Mouse (Mus musculus) midbrain, embryonic 10.5 days (tissue): ENCODE results near the gene Uhrf1bp1. TPM values are rescaled to one million over a fixed set of nuclear protein-coding genes. Genes with fewer than 3 reads are reported as not detected.

Experiments used
- DNase-seq: peaks from one replicate; pipeline ENCODE4 v3.0.0-alpha.2; 2017; ENCODE audit warnings: low spot score
- H3K27ac ChIP-seq: fragments of 300-500 bp; sonication (generic); replicated peaks from 2 replicates; pipeline ENCODE4 v1.5.1; 2016; ENCODE audit warnings: mild to moderate bottlenecking
- H3K27me3 ChIP-seq: fragments of 300-500 bp; sonication (generic); 2 replicates; pipeline ENCODE4 v1.6.1; 2016; ENCODE audit warnings: low read depth, mild to moderate bottlenecking; ENCODE audit not compliant: poor library complexity, severe bottlenecking
- H3K36me3 ChIP-seq: fragments of 300-500 bp; sonication (generic); 2 replicates; pipeline ENCODE4 v1.6.1; 2016; ENCODE audit warnings: mild to moderate bottlenecking, moderate library complexity
- H3K4me1 ChIP-seq: fragments of 300-500 bp; sonication (generic); 2 replicates; pipeline ENCODE4 v1.6.1; 2016
- H3K4me3 ChIP-seq: fragments of 300-500 bp; sonication (generic); 2 replicates; pipeline ENCODE4 v1.5.1; 2016; ENCODE audit warnings: mild to moderate bottlenecking, moderate library complexity
- H3K9me3 ChIP-seq: fragments of 300-500 bp; sonication (generic); replicated peaks from 2 replicates; pipeline ENCODE4 v1.6.1; 2016; ENCODE audit warnings: mild to moderate bottlenecking
- WGBS: fragments of 180-500 bp; shearing (Covaris S2); methylation state at CpG from one replicate; pipeline ENCODE4 v1.1.7; 2016; 5-methylcytosine and 5-hydroxymethylcytosine counted together
- polyA plus RNA-seq: library from polyadenylated mRNA; unstranded; fragments of >200 nt; fragmentation: Nextera tagmentation; extraction: Ambion mirVana; gene quantifications from 2 replicates; pipeline ENCODE4 v1.2.1, GENCODE M21; 2016

The Uhrf1bp1 gene
- polyA plus RNA-seq, 1 experiment from 2014 or later, result 6.3 TPM

DNA sequence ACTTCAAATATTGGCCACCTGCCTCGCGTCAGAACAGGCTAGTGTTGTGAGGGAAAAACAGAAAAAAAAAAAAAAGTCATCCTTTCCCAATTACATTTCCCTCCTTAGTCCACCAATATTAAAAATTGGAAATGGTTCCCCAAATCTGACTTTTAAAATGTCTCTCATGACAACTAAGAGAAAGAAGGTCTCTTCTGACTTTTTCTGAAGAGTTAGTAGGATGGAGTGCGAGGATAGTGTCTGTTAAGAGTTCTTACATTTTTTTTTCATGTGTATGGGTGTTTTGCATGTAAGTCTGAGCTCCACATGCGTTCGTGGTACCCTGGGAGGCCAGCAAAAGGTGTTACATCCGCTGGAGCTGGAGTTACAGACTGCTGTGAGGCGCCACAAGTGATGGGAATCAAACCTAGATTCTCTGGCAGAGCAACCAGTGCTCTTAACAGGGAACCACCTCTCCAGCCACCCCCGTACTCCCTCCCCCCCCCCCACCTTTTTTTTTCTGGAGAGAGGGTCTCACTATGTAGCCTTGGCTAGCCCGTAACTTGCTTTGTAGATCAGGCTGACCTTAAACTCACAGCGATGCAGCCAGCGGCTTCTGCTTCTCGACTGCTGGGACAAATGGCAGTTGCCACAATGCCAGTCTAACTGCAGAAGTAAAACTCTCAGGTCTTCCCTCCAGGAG, 52.1 kb downstream of the Uhrf1bp1 start:
- no peak for DNase-seq
- peak overlapping the region; percentile 91 for H3K27ac ChIP-seq
- no peaks in the 10 kb centered on the region for H3K27me3 ChIP-seq
- H3K4me3 ChIP-seq, result peak overlapping the region; percentile 98
- H3K36me3 ChIP-seq, result peaks cover 21% of the 10 kb centered on the region
- H3K4me1 ChIP-seq, result peaks cover 46% of the 10 kb centered on the region
- WGBS, result 2% methylated on average over 12 of the region's 12 CpGs
- H3K9me3 ChIP-seq, result no peaks in the 10 kb centered on the region

DNA sequence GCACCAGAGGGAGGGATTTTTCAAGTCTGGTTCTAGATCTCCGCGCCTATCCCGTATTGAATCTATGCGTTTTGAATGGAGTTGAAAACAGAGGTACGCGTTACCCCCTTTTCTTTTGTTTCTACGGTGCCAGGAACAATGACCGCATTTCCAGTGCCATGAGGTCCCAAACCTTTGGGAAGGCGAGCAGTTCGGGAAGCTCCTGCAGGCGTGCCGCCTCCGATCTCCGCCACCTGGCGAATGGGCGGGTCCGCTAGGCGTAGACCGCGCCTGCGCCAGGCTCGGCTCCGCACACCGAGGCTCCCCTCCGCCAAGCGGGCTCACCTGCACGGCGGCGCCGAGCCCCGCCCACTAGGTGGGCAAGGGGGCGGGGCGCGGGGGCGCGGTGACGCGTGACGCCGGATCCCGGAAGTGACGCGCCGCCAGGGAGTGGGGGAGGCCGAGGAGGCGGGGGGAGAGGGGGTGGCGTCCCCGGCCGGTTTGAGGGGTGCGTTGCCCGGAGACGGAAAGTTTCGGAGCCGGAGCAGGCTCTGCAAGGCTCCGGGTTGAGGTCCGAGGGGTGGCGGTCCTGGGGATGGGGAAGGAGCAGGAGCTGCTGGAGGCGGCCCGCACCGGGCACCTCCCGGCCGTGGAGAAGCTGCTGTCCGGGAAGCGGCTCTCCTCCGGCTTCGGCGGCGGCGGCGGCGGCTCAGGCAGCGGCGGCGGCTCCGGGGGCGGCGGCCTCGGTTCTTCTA, 52.8 kb downstream of the Uhrf1bp1 start, which contains the start of gene Anks1:
TSS of gene Anks1 (plus strand) at position 419 of the 734 bp plus-strand sequence.
- Histone ChIP-seq H3K27ac (peak within 1 kb of the TSS; percentile 91), H3K36me3 (peaks cover 14% of the 10 kb centered on the region), H3K27me3 (no peaks in the 10 kb centered on the region), H3K9me3 (no peaks in the 10 kb centered on the region), H3K4me3 (peak within 1 kb of the TSS; percentile 98), H3K4me1 (peaks cover 46% of the 10 kb centered on the region)
- WGBS, result under 1% methylated on average over 78 of the region's 78 CpGs
- peak; percentile 89 for DNase-seq

DNA sequence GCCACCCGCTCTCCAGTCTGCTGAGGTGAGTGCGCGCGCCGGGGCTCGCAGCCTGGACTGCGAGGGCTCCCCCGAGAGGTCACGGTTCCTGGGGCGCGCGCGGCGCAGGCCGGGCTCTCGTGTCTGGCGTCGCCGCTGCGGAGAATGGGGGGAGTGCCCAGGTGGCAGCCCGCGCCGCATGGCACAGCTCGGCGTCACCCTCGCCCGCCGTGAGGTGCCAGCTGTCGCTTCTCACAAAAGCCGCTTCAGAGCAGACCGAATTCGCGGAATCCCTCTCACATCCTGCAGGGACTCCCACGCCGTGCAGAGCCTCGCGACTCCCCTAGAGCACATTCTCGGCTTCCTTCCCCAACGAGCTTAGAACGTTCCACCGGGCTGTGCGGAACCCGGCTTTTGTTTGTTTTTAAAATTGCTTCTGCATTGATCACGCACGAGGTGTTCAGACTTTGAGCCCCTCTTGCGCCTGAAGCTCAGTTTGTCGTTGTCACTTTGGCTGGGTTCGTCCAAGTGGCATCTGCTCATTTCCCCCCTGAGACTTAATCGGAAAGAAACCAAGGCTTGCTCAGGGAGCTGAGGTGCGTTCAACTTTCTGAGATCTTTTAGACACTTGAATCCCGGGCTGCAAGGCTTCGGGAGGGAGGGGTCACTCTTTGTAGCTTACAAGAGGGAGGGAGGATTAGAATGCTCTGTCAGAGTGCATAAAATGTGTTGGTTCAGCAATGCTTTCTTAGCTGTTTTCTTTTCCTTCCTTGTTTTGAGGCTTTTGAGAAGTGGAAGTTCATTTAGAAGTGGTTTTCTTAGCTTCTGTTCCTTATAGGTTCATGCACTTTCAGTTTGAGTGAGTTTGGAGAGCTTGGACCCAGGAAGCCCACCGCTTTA, 53.6 kb downstream of the Uhrf1bp1 start, which contains the start of gene Taf11:
TSS of gene Taf11 (minus strand) at position 223 of the 879 bp plus-strand sequence.
- Histone ChIP-seq H3K4me3 (peak within 1 kb of the TSS; percentile 98), H3K4me1 (peaks cover 46% of the 10 kb centered on the region), H3K9me3 (no peaks in the 10 kb centered on the region), H3K27ac (peak within 1 kb of the TSS; percentile 91), H3K36me3 (peaks cover 6% of the 10 kb centered on the region), H3K27me3 (no peaks in the 10 kb centered on the region)
- DNase-seq, result no peak
- 2% methylated on average over 53 of the region's 53 CpGs for WGBS

DNA sequence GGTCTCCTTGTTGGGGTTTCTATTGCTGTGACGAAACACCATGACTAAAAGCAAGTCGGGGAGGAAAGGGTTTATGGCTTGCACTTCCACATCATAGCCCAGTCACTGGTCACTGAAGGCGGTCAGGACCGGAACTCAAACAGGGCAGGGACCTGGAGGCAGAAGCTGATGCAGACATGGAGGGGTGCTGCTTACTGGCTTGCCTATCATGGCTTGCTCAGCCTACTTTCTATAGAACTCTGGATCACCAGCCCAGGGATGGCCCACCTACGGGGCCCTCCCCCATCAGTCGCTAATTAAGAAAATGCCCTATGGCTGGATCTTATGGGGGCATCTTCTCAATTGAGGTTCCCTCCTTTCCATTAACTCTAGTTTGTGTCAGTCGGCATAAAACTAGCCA, 55.1 kb downstream of the Uhrf1bp1 start:
- no peak overlapping the region for H3K27ac ChIP-seq
- no peaks in the 10 kb centered on the region for H3K36me3 ChIP-seq
- H3K4me3 ChIP-seq, result no peak overlapping the region
- H3K4me1 ChIP-seq, result peaks cover 35% of the 10 kb centered on the region
- H3K9me3 ChIP-seq, result no peaks in the 10 kb centered on the region
- 90% methylated on average over 7 of the region's 7 CpGs for WGBS
- DNase-seq, result no peak
- no peaks in the 10 kb centered on the region for H3K27me3 ChIP-seq

DNA sequence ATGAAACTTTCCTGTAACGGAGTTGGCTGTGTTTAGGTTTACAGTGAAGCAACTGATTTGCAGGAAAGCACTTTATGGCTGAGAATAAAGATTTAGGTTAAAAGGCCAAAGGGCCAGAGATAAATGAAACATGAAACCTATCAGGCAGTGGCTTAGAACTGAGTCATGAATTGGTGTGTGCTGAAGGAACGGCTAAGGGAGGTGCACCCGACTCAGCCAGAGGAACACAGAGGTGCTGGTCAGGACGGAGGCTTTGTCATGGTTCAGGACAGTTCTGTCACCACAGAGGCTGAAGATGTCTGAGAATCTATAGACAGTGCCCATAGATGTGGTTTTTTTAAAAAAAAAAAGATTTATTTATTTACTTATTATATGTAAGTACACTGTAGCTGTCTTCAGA, 58.5 kb downstream of the Uhrf1bp1 start:
- Histone ChIP-seq H3K27me3 (no peaks in the 10 kb centered on the region), H3K36me3 (no peaks in the 10 kb centered on the region), H3K4me3 (no peak overlapping the region), H3K9me3 (no peaks in the 10 kb centered on the region), H3K27ac (no peak overlapping the region), H3K4me1 (peaks cover 14% of the 10 kb centered on the region)
- DNase-seq, result no peak
- 93% methylated on average over 4 of the region's 4 CpGs for WGBS

DNA sequence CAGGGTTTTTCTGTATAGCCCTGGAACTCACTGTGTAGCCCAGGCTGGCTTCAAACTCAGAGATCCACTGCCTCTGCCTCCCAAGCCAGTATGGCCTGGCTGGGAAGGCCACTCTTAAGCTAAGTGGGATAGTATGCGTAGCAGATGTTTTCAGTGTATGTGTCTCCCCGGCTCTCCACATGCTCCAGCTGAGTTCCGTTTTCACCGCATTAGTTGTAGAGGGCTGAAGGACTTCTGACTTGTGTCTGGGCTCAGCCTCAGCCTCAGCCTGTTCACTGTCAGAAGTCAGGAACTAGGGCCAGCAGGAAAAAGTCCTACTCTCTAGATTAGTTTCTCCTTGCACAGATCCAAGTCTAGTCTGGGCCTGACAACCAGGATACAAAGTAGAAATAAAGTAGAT, 60.1 kb downstream of the Uhrf1bp1 start:
- no peaks in the 10 kb centered on the region; the same call in 1 of the 2 replicates for H3K4me1 ChIP-seq
- no peak overlapping the region for H3K4me3 ChIP-seq
- no peaks in the 10 kb centered on the region for H3K9me3 ChIP-seq
- H3K27me3 ChIP-seq, result no peaks in the 10 kb centered on the region
- WGBS, result 80% methylated on average over 4 of the region's 4 CpGs
- no peak overlapping the region for H3K27ac ChIP-seq
- DNase-seq, result no peak
- no peaks in the 10 kb centered on the region for H3K36me3 ChIP-seq

DNA sequence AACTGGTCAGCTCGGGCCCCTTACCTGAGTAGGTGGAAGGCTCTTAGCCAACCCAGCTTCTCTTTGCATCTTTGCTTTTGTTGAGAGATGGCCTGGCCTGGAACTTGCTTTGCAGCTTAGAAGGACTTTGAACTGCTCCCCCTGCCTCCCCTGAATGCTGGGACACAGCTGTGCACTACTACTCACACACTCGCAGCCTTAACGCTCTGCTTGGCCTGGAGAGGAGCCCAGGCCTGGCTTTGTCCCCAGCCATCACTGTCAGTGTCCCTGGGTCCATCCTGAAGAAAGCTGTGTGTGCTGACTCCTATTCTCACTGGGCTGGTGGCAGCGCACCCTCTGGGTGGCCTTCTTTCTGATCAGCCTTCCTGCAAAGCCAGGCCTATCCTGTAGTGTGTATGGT, 64.4 kb downstream of the Uhrf1bp1 start:
- Histone ChIP-seq H3K4me3 (no peak overlapping the region), H3K36me3 (no peaks in the 10 kb centered on the region), H3K9me3 (no peaks in the 10 kb centered on the region), H3K27me3 (no peaks in the 10 kb centered on the region), H3K4me1 (peaks cover 8% of the 10 kb centered on the region; the same call in 1 of the 2 replicates), H3K27ac (no peak overlapping the region)
- WGBS, result 81% methylated on average over 4 of the region's 4 CpGs
- DNase-seq, result no peak

DNA sequence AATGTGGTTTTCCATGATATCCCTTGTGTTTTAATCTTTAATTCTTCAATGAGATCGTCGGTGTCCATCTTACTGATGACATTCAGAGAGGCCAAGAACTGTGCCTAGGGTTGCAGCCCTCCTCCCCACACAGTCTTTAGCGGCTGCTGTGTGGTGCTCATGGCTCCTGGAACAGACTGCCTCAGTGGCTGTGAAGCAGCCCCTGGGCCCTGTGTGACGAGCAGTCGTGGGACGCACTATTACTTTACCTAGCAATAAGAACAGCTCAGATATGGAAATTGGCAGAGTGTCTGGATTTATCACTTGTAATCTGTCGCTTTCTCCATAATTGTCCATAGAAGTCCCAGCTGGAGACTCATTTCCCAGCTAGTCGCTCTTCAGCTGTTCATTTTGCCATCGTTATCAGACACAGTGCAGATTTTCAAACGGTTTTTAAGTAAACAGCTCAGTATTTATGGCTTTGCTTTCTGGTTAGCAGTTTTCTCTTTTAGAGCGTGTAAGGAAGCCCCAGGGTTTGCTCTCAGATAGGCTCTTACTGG, 66.0 kb downstream of the Uhrf1bp1 start:
- WGBS, result 92% methylated on average over 11 of the region's 11 CpGs
- H3K4me3 ChIP-seq, result no peak overlapping the region
- no peak overlapping the region for H3K27ac ChIP-seq
- H3K9me3 ChIP-seq, result no peaks in the 10 kb centered on the region
- H3K4me1 ChIP-seq, result peaks cover 8% of the 10 kb centered on the region; the same call in 1 of the 2 replicates
- no peaks in the 10 kb centered on the region for H3K36me3 ChIP-seq
- no peaks in the 10 kb centered on the region for H3K27me3 ChIP-seq
- DNase-seq, result no peak

DNA sequence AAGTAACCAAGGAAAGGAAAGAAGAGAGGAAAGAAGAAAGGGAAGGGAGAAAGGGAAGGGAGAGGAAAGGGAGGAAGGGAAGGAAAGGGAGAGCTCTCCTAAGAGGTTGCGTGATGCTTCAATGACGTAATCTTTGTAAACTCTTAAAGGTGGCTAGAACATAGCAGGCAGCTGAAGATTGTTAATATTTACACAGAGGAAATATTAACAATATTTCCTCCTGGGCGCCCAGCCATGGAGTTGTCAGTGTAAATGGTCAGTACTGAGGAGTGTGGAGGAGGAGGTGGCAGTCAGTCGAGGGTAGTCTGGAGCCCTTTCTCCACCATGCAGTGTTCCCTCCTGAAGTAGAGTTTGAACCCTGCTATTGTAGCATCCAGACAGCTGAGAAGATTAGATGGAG, 68.8 kb downstream of the Uhrf1bp1 start:
- WGBS, result 91% methylated on average over 4 of the region's 4 CpGs
- no peaks in the 10 kb centered on the region for H3K27me3 ChIP-seq
- H3K4me3 ChIP-seq, result no peak overlapping the region
- no peak overlapping the region for H3K27ac ChIP-seq
- H3K4me1 ChIP-seq, result peaks cover 8% of the 10 kb centered on the region; the same call in 1 of the 2 replicates
- H3K36me3 ChIP-seq, result no peaks in the 10 kb centered on the region
- no peaks in the 10 kb centered on the region for H3K9me3 ChIP-seq
- DNase-seq, result no peak

DNA sequence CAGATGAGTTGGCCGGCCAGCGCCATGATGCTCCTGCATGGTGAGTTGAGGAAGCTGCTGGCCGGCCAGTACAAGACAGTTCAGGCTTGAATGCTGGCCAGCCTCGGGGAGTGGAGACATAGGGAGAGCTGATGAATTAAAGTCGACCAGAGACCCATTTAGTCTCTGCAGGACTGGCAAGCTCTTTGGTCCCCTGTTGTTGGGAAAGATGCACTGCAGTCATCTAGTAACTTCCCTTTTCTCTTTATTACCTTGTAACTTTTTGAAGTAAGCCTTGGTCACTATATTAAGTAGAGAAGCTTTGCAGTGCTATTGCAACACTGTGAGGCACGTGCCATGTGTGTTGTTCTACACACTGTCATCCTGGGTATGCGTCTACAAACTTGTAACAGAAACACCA, 69.3 kb downstream of the Uhrf1bp1 start:
- peaks cover 8% of the 10 kb centered on the region; the same call in 1 of the 2 replicates for H3K4me1 ChIP-seq
- H3K27me3 ChIP-seq, result no peaks in the 10 kb centered on the region
- 85% methylated on average over 7 of the region's 7 CpGs for WGBS
- no peak for DNase-seq
- H3K36me3 ChIP-seq, result no peaks in the 10 kb centered on the region
- no peak overlapping the region for H3K27ac ChIP-seq
- no peaks in the 10 kb centered on the region for H3K9me3 ChIP-seq
- H3K4me3 ChIP-seq, result no peak overlapping the region

DNA sequence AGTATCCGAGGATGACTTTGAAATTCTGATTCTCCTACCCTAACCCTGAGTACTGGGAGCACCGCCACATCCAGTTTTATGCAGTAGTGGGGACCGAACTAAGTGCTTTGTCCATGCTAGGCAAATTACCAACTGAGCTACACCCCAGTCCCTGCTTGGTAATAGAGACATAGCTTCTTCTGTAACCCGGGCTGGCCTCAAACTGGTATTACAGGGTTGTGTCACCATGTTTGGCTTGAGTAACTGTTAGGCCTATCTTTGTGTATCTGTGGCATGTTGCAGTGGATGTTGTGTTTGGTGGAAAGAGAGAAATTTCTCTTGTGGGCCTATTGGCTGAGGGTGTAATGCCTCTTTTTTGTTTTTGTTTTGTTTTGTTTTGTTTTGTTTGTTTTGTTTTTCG, 74.0 kb downstream of the Uhrf1bp1 start:
- Histone ChIP-seq H3K4me1 (no peaks in the 10 kb centered on the region; the same call in 1 of the 2 replicates), H3K4me3 (no peak overlapping the region), H3K27me3 (no peaks in the 10 kb centered on the region), H3K36me3 (no peaks in the 10 kb centered on the region; the same call in 1 of the 2 replicates), H3K27ac (no peak overlapping the region), H3K9me3 (no peaks in the 10 kb centered on the region)
- no peak for DNase-seq
- WGBS, result 92% methylated on average over 5 of the region's 5 CpGs

DNA sequence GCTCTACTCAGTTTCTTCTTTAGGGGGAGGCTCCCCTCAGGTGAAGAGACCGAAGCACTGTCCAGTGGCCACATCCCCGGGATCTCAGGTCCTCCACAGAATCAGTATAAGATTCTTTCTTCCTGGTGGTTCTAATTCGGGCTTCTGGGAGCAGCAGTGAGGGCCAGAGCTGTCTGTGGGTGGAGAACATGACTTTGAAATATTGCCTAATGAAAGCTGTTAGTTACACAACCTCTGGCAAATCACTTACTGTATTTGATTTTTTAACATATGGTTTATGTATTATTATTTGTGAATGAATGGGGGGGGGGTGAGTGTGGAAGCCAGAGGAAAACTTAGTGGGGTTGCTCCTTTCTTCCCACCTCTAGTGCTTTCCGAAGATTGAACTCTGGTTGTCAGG, 75.6 kb downstream of the Uhrf1bp1 start:
- no peak for DNase-seq
- Histone ChIP-seq H3K36me3 (no peaks in the 10 kb centered on the region; the same call in 1 of the 2 replicates), H3K4me1 (peaks cover under 1% of the 10 kb centered on the region; the same call in 1 of the 2 replicates), H3K4me3 (no peak overlapping the region), H3K9me3 (no peaks in the 10 kb centered on the region), H3K27ac (no peak overlapping the region), H3K27me3 (no peaks in the 10 kb centered on the region)
- 89% methylated on average over 4 of the region's 4 CpGs for WGBS
